Mouse (Mus musculus) heart, adult 2 months (tissue): Measurements from ENCODE around the gene Cntrob. TPM values are rescaled to one million over a fixed set of nuclear protein-coding genes. Genes with fewer than 3 reads are reported as not detected.

Source experiments
- DNase-seq, 2 experiments: peaks; one replicate each; pipeline ENCODE4 v3.0.0; 2021
- H3K27ac ChIP-seq: fragments of 200-600 bp; 2 replicates; pipeline ENCODE4 v1.8.1; 2022
- H3K27me3 ChIP-seq: fragments of 200-500 bp; 2 replicates; pipeline ENCODE4 v1.6.1; 2012; ENCODE audit warnings: mild to moderate bottlenecking, low read length, inconsistent platforms, mixed read lengths; ENCODE audit not compliant: control insufficient read depth, insufficient read depth
- H3K36me3 ChIP-seq: fragments of 200-500 bp; 2 replicates; pipeline ENCODE4 v1.6.1; 2012; ENCODE audit warnings: low read length, inconsistent platforms; ENCODE audit not compliant: control insufficient read depth, insufficient read depth
- H3K4me1 ChIP-seq: fragments of 200-500 bp; 2 replicates; pipeline ENCODE4 v1.6.1; 2011; ENCODE audit warnings: low read length; ENCODE audit not compliant: control insufficient read depth, insufficient read depth
- H3K4me3 ChIP-seq: fragments of 200-600 bp; 2 replicates; pipeline ENCODE4 v1.8.1; 2022
- H3K79me2 ChIP-seq: fragments of 200-500 bp; replicated peaks from 2 replicates; pipeline ENCODE4 v1.6.1; 2012; ENCODE audit warnings: mild to moderate bottlenecking, inconsistent platforms, low read length, moderate library complexity, mixed read lengths; ENCODE audit not compliant: control insufficient read depth, insufficient read depth
- H3K9ac ChIP-seq: fragments of 200-500 bp; 2 replicates; pipeline ENCODE4 v1.6.1; 2012; ENCODE audit warnings: low read depth, mild to moderate bottlenecking, control low read depth, inconsistent platforms, low read length, mixed read lengths
- CTCF ChIP-seq: fragments of 200-600 bp; IDR thresholded peaks from 2 replicates; pipeline ENCODE4 v1.8.1; 2022; ENCODE audit warnings: antibody characterized with exemption, mild to moderate bottlenecking, moderate library complexity
- EP300 ChIP-seq: fragments of 200-500 bp; IDR thresholded peaks from 2 replicates; pipeline ENCODE4 v1.6.1; 2011; ENCODE audit warnings: low read depth, low read length, control low read depth; ENCODE audit not compliant: insufficient read depth
- POLR2A ChIP-seq: fragments of 200-500 bp; IDR thresholded peaks from 2 replicates; pipeline ENCODE4 v1.6.1; 2011; ENCODE audit warnings: mild to moderate bottlenecking, low read depth, low read length, control low read depth; ENCODE audit not compliant: insufficient read depth
- WGBS: fragments of 180-500 bp; shearing (Covaris S2); methylation state at CpG from one replicate; pipeline ENCODE4 v1.1.7; 2018; 5-methylcytosine and 5-hydroxymethylcytosine counted together
- intact Hi-C: fragments of 180-260 bp; cut with DNase I; formaldehyde crosslinking; loops from one replicate; pipeline ENCODE4 v1.15.1; 2025
- polyA plus RNA-seq: library from polyadenylated mRNA; depleted of rRNA; stranded (reverse); fragments of >200 nt; gene quantifications from 2 replicates; pipeline ENCODE4 v1.2.3, GENCODE M21; 2012
- total RNA-seq, 2 experiments: library from RNA; stranded (reverse); gene quantifications; 2 replicates each; pipeline ENCODE4 v1.2.3; 2021

Cntrob gene
- total and polyA plus RNA-seq, 3 experiments, result 2.3 to 3.0 (median 2.5) TPM

DNA sequence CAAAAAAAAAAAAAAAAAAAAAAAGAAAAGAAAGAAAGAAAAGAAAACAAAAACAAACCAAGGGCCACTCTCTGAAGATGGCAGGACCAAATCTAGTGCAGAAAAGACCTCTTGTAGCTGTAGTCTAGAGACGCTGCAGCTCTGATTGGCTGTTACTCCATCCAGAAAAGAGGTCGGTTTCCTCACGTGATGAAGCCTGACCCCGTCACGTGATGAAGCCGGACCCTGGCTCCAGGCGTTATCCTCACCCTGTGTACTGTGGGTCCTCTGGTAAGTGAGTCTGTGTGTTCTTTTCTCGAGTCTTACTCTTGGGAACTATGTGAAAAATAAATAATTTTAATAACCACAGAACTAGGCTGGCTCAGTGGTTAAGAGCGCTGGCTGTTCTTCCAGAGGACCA is 58.2 kb downstream of the Cntrob start:
- no peak for DNase-seq
- Histone ChIP-seq H3K27me3 (no peaks in the 10 kb centered on the region), H3K27ac (no peak overlapping the region), H3K4me3 (no peak overlapping the region), H3K4me1 (no peaks in the 10 kb centered on the region; the same call in none of the 2 replicates), H3K79me2 (no peaks in the 10 kb centered on the region), H3K9ac (no peak overlapping the region), H3K36me3 (no peaks in the 10 kb centered on the region)
- intact Hi-C loops, result loop anchor here (5.0 kb wide), 1 partner anchor 167 kb away; no protein-coding TSS in a partner anchor
- 73% methylated on average over 9 of the region's 9 CpGs for WGBS
- TF ChIP-seq EP300, result no peak
- no peak for TF ChIP-seq CTCF
- TF ChIP-seq POLR2A, result no peak

DNA sequence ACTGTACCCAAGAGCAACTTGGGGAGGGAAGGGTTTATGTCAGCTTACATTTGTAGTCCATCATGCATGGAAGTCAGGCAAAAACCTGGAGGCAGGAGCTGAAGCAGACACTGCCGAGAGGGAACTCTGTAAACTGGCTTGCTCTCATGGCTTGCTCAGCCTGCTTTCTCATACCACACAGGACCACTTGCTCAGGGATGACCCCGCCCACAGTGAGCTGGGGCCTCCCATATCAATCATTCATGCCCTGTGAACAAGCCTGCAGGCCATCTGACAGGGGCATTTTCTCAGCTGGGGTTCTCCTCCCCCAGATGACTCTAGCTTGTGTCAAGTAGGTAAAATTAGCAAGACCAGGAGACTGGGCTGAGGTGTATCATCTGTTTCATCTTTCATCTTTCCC is 59.3 kb downstream of the Cntrob start:
- TF ChIP-seq EP300, result no peak
- TF ChIP-seq CTCF, result no peak
- TF ChIP-seq POLR2A, result no peak
- Histone ChIP-seq H3K27ac (no peak overlapping the region), H3K4me1 (no peaks in the 10 kb centered on the region; the same call in 1 of the 2 replicates), H3K79me2 (no peaks in the 10 kb centered on the region), H3K27me3 (no peaks in the 10 kb centered on the region), H3K9ac (no peak overlapping the region), H3K4me3 (no peak overlapping the region), H3K36me3 (no peaks in the 10 kb centered on the region)
- no peak for DNase-seq
- intact Hi-C loops, result no loop called here
- 76% methylated on average over 2 of the region's 2 CpGs for WGBS

DNA sequence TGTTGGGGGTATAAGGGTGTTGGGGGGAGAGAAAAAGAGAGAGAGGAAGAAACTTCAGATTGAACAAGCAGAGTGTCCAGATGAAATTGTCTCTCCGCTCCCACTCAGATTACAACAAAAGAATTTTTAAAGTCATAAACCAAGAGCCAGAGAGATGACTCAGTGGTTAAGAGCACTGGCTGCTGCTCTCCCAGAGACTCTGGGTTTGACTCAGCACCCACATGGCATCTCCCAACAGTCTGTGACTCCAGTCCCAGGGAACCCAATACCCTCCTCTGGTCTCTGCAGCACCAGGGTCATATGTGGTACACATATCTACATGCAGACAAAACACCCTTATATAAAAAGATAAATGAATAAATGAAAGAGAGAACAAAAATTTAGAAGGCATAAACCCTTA is 63.5 kb downstream of the Cntrob start:
- 82% methylated on average over 1 of the region's 1 CpGs for WGBS
- H3K4me3 ChIP-seq, result no peak overlapping the region
- H3K27ac ChIP-seq, result no peak overlapping the region
- intact Hi-C loops, result no loop called here
- DNase-seq, result no peak
- H3K27me3 ChIP-seq, result no peaks in the 10 kb centered on the region
- H3K4me1 ChIP-seq, result no peaks in the 10 kb centered on the region; the same call in 1 of the 2 replicates
- no peaks in the 10 kb centered on the region for H3K79me2 ChIP-seq
- H3K9ac ChIP-seq, result no peak overlapping the region
- no peak for TF ChIP-seq POLR2A
- TF ChIP-seq CTCF, result no peak
- TF ChIP-seq EP300, result no peak
- no peaks in the 10 kb centered on the region for H3K36me3 ChIP-seq

DNA sequence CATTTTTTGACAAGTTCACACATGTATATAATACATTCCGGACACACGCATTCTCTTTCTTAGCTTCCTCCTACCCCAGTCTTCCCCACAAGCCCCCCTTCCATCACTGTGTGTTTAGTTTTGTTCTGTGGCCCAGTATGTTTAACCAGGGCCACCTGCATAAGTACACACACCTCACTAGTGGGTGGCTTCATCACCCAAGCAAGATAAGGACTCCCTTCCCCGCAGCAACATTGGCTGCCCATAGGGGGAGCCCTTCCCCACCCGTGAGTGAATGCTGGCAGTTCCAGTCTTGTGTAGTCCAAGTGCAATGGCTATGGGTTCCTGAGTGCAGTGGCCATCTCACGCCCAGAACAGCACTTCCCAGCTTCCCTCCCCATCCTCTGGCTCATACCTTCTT is 65.3 kb downstream of the Cntrob start:
- no peak overlapping the region for H3K4me3 ChIP-seq
- 52% methylated on average over 5 of the region's 5 CpGs for WGBS
- no peak overlapping the region for H3K9ac ChIP-seq
- intact Hi-C loops, result loop anchor here (1.0 kb wide), 1 partner anchor 132 kb away; no protein-coding TSS in a partner anchor
- DNase-seq, result peak; percentile 39 to 62
- H3K27me3 ChIP-seq, result no peaks in the 10 kb centered on the region
- peak; percentile 68 for TF ChIP-seq CTCF
- TF ChIP-seq POLR2A, result no peak
- TF ChIP-seq EP300, result 0 out of 2 replicates have a peak, but pooled peaks have one; percentile 15
- H3K27ac ChIP-seq, result peak overlapping the region; percentile 60
- H3K4me1 ChIP-seq, result no peaks in the 10 kb centered on the region; the same call in 1 of the 2 replicates
- H3K79me2 ChIP-seq, result no peaks in the 10 kb centered on the region
- no peaks in the 10 kb centered on the region for H3K36me3 ChIP-seq

DNA sequence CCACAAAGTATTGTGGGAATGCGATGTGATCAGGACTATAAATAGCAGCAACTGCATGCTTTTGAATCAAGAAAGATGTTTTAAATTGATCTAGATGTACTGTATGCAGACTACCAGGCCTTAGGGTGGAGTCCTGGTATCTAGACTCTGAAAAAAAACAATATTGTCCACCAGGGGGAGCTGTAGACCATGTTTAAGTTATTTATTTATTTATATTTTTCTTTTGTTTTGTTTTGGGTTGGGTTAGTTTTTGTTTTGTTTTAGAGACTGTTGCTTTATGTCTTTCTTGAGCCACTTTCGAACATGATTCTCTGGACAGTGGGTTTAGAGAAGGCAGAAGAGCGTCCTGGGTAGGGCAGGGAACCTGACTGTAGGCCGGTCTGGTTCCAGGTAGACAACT is 65.8 kb downstream of the Cntrob start:
- intact Hi-C loops, result loop anchor here (1.0 kb wide), 1 partner anchor 132 kb away; no protein-coding TSS in a partner anchor

DNA sequence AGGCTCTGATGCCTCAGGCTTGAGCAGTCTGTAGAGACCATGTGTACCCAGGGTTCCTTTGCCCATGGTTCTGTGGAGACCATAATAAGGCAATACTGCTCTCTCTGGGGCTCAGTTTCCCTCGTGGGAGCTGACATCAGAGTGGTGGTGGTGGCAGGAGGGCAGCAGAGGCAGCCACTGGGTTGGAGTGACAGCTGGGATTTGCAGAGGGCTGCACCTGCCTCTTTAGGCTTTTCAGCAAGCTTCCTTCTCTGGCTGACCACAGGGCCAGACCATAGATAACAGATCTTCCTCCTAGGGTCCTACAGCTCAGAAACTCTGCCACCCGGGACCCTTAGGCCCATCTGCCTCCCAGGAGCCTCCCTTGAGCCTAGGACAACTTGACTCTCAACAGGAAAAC is 66.5 kb downstream of the Cntrob start:
- no peak overlapping the region for H3K27ac ChIP-seq
- TF ChIP-seq CTCF, result no peak
- no peak for TF ChIP-seq EP300
- no peak for TF ChIP-seq POLR2A
- DNase-seq, result no peak
- no peaks in the 10 kb centered on the region; the same call in 1 of the 2 replicates for H3K4me1 ChIP-seq
- H3K9ac ChIP-seq, result no peak overlapping the region
- no peaks in the 10 kb centered on the region for H3K36me3 ChIP-seq
- H3K27me3 ChIP-seq, result no peaks in the 10 kb centered on the region
- H3K4me3 ChIP-seq, result no peak overlapping the region
- H3K79me2 ChIP-seq, result no peaks in the 10 kb centered on the region
- intact Hi-C loops, result no loop called here
- 70% methylated on average over 2 of the region's 2 CpGs for WGBS

More for the DNA sequence above, 65.8 kb downstream of the Cntrob start:
- H3K27me3 ChIP-seq, result no peaks in the 10 kb centered on the region
- TF ChIP-seq POLR2A (no peak), EP300 (no peak), CTCF (peak; percentile 78)
- H3K4me1 ChIP-seq, result no peaks in the 10 kb centered on the region; the same call in 1 of the 2 replicates
- no peak for DNase-seq
- peak overlapping the region; percentile 38; the same call in 1 of the 2 replicates for H3K9ac ChIP-seq
- H3K4me3 ChIP-seq, result no peak overlapping the region
- no peaks in the 10 kb centered on the region for H3K79me2 ChIP-seq
- WGBS, result 43% methylated on average over 4 of the region's 4 CpGs
- peak overlapping the region; percentile 60 for H3K27ac ChIP-seq
- no peaks in the 10 kb centered on the region for H3K36me3 ChIP-seq
